Mouse (Mus musculus) heart, adult 2 months (tissue): Measurements from ENCODE around the gene Ankrd33. TPM values are rescaled to one million over a fixed set of nuclear protein-coding genes. Genes with fewer than 3 reads are reported as not detected.
"Not testable (repeated sequence)": the region's sequence is repeated elsewhere in the genome, so short reads cannot be mapped to it uniquely, and the experiment has no call there.

Experiments
- DNase-seq, 2 experiments: peaks; one replicate each; pipeline ENCODE4 v3.0.0; 2021
- H3K27ac ChIP-seq: fragments of 200-600 bp; 2 replicates; pipeline ENCODE4 v1.8.1; 2022
- H3K27me3 ChIP-seq: fragments of 200-500 bp; 2 replicates; pipeline ENCODE4 v1.6.1; 2012; ENCODE audit warnings: mild to moderate bottlenecking, low read length, inconsistent platforms, mixed read lengths; ENCODE audit not compliant: control insufficient read depth, insufficient read depth
- H3K36me3 ChIP-seq: fragments of 200-500 bp; 2 replicates; pipeline ENCODE4 v1.6.1; 2012; ENCODE audit warnings: low read length, inconsistent platforms; ENCODE audit not compliant: control insufficient read depth, insufficient read depth
- H3K4me1 ChIP-seq: fragments of 200-500 bp; 2 replicates; pipeline ENCODE4 v1.6.1; 2011; ENCODE audit warnings: low read length; ENCODE audit not compliant: control insufficient read depth, insufficient read depth
- H3K4me3 ChIP-seq: fragments of 200-600 bp; 2 replicates; pipeline ENCODE4 v1.8.1; 2022
- H3K79me2 ChIP-seq: fragments of 200-500 bp; replicated peaks from 2 replicates; pipeline ENCODE4 v1.6.1; 2012; ENCODE audit warnings: mild to moderate bottlenecking, inconsistent platforms, low read length, moderate library complexity, mixed read lengths; ENCODE audit not compliant: control insufficient read depth, insufficient read depth
- H3K9ac ChIP-seq: fragments of 200-500 bp; 2 replicates; pipeline ENCODE4 v1.6.1; 2012; ENCODE audit warnings: low read depth, mild to moderate bottlenecking, control low read depth, inconsistent platforms, low read length, mixed read lengths
- CTCF ChIP-seq: fragments of 200-600 bp; IDR thresholded peaks from 2 replicates; pipeline ENCODE4 v1.8.1; 2022; ENCODE audit warnings: antibody characterized with exemption, mild to moderate bottlenecking, moderate library complexity
- EP300 ChIP-seq: fragments of 200-500 bp; IDR thresholded peaks from 2 replicates; pipeline ENCODE4 v1.6.1; 2011; ENCODE audit warnings: low read depth, low read length, control low read depth; ENCODE audit not compliant: insufficient read depth
- POLR2A ChIP-seq: fragments of 200-500 bp; IDR thresholded peaks from 2 replicates; pipeline ENCODE4 v1.6.1; 2011; ENCODE audit warnings: mild to moderate bottlenecking, low read depth, low read length, control low read depth; ENCODE audit not compliant: insufficient read depth
- WGBS: fragments of 180-500 bp; shearing (Covaris S2); methylation state at CpG from one replicate; pipeline ENCODE4 v1.1.7; 2018; 5-methylcytosine and 5-hydroxymethylcytosine counted together
- intact Hi-C: fragments of 180-260 bp; cut with DNase I; formaldehyde crosslinking; loops from one replicate; pipeline ENCODE4 v1.15.1; 2025
- polyA plus RNA-seq: library from polyadenylated mRNA; depleted of rRNA; stranded (reverse); fragments of >200 nt; gene quantifications from 2 replicates; pipeline ENCODE4 v1.2.3, GENCODE M21; 2012
- total RNA-seq, 2 experiments: library from RNA; stranded (reverse); gene quantifications; 2 replicates each; pipeline ENCODE4 v1.2.3; 2021

Gene Ankrd33
- total and polyA plus RNA-seq, 3 experiments: not detected

GRCm38 (mm10) chr15:101106011-101106410, 9.5 kb upstream of the Ankrd33 start:
- H3K27ac ChIP-seq: peak overlapping the region; percentile 45
- H3K9ac ChIP-seq: no peak overlapping the region
- WGBS: 83% methylated on average over 10 of the region's 10 CpGs
- H3K4me1 ChIP-seq: peaks cover 2% of the 10 kb centered on the region
- no peaks in the 10 kb centered on the region for H3K79me2 ChIP-seq
- no peaks in the 10 kb centered on the region for H3K27me3 ChIP-seq
- no peaks in the 10 kb centered on the region for H3K36me3 ChIP-seq
- H3K4me3 ChIP-seq: no peak overlapping the region; the same call in 1 of the 2 replicates
- DNase-seq: no peak
- TF ChIP-seq EP300 (no peak), CTCF (no peak), POLR2A (no peak)
- intact Hi-C loops: loop anchor here (5.0 kb wide), 2 partner anchors 59 to 349 kb away; partner anchors contain the start of gene Gm47841

DNA sequence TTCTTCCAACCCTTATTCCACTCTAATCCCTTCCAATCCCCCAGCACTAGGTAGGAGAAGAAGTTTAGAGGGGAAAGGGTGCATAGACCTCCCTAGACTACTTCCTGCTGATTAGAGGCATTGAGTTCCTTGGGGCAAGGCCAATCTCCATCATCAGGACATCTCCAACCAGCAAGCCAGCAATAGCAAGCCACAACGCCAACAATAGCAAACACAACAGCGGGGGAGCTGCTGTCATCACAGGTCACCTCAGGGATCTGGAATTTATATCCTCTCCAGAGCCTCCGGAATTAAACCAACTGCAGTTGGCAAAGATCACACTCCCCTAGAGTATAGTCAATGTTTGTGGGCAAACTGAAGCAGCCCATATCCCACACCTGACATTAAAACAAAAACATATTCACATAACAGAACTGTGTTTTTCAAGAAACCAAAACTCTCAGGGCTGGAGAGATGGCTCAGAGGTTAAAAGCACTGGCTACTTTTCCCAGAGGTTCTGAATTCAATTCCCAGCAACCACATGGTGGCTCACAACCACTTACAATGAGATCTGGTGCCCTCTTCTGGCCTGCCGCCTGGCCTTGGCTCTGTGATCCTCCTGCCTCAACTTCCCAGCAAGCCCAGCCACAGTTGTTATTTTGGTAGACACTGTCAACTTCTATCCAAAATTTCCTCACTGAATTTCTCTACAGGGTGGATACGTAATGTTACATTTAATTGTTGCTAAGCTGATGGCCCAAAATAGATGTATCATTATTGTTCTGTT, 7.5 kb upstream of the Ankrd33 start:
- H3K27ac ChIP-seq: no peak overlapping the region
- intact Hi-C loops: loop anchor here (5.0 kb wide), 2 partner anchors 61 to 351 kb away; partner anchors contain the start of gene Gm47841
- WGBS: 60% methylated on average over 5 of the region's 5 CpGs
- no peak overlapping the region for H3K9ac ChIP-seq
- no peaks in the 10 kb centered on the region for H3K79me2 ChIP-seq
- no peaks in the 10 kb centered on the region for H3K27me3 ChIP-seq
- no peak overlapping the region for H3K4me3 ChIP-seq
- H3K4me1 ChIP-seq: peaks cover 4% of the 10 kb centered on the region
- no peak for DNase-seq
- TF ChIP-seq POLR2A (no peak), EP300 (no peak), CTCF (peak; percentile 18; the same call in 1 of the 2 replicates)
- H3K36me3 ChIP-seq: no peaks in the 10 kb centered on the region

GRCm38 (mm10) chr15:101113176-101113575, 2.4 kb upstream of the Ankrd33 start:
- Histone ChIP-seq H3K9ac (no peak overlapping the region), H3K27ac (peak overlapping the region; percentile 40), H3K4me3 (no peak overlapping the region), H3K27me3 (no peaks in the 10 kb centered on the region), H3K36me3 (no peaks in the 10 kb centered on the region), H3K4me1 (peaks cover 3% of the 10 kb centered on the region; the same call in 1 of the 2 replicates), H3K79me2 (no peaks in the 10 kb centered on the region)
- intact Hi-C loops: loop anchor here (1.0 kb wide), 1 partner anchor 32 kb away; no protein-coding TSS in a partner anchor
- TF ChIP-seq EP300 (peak; percentile 22; the same call in 1 of the 2 replicates), POLR2A (peak; percentile 58), CTCF (peak; percentile 33)
- WGBS: 27% methylated on average over 8 of the region's 8 CpGs
- DNase-seq: peak; percentile 64 to 81

DNA sequence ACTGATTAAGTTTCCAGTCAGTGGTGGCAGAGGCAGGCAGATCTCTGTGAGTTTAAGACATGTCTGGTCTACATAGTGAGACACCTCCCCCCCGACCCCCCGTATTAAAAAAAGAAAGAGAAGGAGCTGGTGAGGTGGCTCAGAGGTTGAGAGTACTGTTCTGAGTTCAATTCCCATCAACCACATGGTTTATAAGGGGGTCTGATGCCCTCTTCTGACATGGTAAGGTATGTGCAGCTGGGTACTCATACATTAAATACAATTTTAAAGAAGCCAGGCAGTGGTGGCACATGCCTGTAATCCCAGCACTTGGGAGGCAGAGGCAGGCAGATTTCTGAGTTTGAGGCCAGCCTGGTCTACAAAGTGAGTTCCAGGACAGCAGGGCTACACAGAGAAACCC, 1.8 kb upstream of the Ankrd33 start:
- not testable (repeated sequence) for H3K27me3 ChIP-seq, DNase-seq, H3K4me3 ChIP-seq, H3K4me1 ChIP-seq, H3K9ac ChIP-seq, H3K36me3 ChIP-seq, H3K79me2 ChIP-seq
- peak overlapping the region; percentile 40 for H3K27ac ChIP-seq
- intact Hi-C loops: loop anchor here (1.0 kb wide), 1 partner anchor 32 kb away; no protein-coding TSS in a partner anchor
- peak; percentile 52 for TF ChIP-seq CTCF
- WGBS: 66% methylated on average over 2 of the region's 2 CpGs

- peak; percentile 76 for TF ChIP-seq CTCF
- TF ChIP-seq EP300: no peak
- Histone ChIP-seq H3K4me1 (peaks cover 10% of the 10 kb centered on the region), H3K9ac (no peak overlapping the region), H3K79me2 (no peaks in the 10 kb centered on the region), H3K27me3 (no peaks in the 10 kb centered on the region), H3K27ac (no peak overlapping the region), H3K36me3 (no peaks in the 10 kb centered on the region), H3K4me3 (no peak overlapping the region)
- 64% methylated on average over 14 of the region's 14 CpGs for WGBS
- DNase-seq: peak in 1 of 2 experiments; percentile 24
- intact Hi-C loops: loop anchor here (2.0 to 5.0 kb wide), 2 partner anchors 41 to 80 kb away; partner anchors contain the start of gene Fignl2
These were observed 3.0 kb downstream of the Ankrd33 start for GRCm38 (mm10) chr15:101118399-101119125.
